Mouse (Mus musculus): ENCODE measurements around the gene Mettl7b.

The Mettl7b gene

DNA sequence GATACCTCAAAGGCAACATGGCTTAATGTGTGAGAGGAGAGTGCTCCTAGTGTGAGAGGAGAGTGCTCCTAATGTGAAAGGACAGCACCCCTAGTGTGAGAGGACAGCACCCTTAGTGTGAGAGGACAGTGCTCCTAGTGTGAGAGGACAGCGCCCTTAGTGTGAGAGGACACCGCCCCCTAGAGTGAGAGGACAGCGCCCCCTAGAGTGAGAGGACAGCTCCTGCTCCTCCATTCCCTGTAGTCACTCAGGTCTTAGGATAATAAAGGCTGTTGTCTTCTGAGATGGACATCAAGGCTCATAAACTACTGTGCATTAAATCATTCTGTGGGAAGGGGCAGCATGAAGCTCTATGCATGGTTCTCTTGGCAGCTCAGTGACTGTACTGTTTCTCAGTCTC, 15.1 kb downstream of the Mettl7b start:
- DNase-seq, result peak; percentile 51

GRCm38 (mm10) chr10:128940475-128941061, 20.2 kb downstream of the Mettl7b start:
- no peak for DNase-seq

- DNase-seq, result peak; percentile 62
These were observed 21.8 kb downstream of the Mettl7b start for GRCm38 (mm10) chr10:128938974-128939373.

DNA sequence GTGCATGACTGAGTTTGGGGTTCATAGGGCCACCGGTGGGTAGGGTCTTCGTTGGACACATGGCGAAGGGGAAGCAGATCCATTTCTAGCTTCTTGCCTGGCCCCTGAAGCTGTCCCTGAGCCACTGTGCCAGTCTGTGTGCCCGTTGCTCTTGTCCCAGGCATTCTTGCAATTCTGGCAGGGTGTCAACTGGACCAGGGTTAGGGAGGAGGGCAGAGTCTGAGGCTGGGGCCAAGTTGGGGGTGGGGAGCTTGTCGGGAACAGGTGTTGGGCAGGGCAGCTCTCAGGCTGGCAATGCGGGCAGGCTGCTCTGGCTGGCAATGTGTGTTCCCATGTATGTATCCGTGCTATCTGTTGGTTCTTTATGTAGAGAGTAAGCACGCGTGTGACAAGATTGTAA, 22.3 kb downstream of the Mettl7b start:
- DNase-seq, result peak; percentile 90

- DNase-seq, result no peak
These were observed 22.9 kb downstream of the Mettl7b start for GRCm38 (mm10) chr10:128937756-128938390.

- DNase-seq, result no peak
These were observed 24.9 kb downstream of the Mettl7b start for GRCm38 (mm10) chr10:128935826-128936440.

DNA sequence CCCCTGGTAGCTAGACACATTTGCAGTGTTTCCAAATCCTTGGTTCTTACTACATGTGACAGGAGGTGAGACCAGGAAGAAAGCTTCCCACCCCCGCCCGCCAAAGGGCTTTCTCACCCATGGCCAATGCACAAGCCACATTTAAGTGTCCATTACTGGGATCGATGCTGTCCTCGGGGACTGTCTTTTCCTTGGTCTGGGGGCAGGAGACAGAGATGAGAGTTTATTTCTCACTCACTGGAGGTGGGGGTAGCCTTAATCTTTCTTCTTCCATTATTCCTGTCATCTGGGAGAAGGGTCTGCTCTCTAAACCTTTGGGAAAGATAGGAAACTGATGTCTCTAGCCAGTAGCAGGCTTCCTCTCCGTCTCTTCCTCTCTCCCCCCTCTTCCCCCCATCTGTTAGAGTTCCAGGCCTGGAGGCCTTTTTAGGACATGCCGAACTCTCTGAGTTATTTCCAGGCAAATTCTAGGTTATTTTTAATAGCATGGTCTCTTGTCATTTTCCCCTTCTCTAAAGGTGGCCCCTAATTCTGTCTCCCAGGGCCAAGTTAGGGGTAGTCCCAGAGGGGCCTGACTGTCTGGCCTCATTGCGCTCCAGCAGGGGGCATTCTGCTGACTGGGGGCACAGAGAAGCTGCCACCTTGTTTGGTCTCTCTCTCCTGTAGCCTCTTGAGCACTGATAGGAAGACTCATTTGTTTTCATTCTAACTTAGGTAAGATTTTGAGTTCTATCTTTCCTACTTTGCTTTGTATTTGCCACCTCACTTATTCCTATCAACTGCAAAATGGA, 25.6 kb downstream of the Mettl7b start:
- DNase-seq, result no peak

DNA sequence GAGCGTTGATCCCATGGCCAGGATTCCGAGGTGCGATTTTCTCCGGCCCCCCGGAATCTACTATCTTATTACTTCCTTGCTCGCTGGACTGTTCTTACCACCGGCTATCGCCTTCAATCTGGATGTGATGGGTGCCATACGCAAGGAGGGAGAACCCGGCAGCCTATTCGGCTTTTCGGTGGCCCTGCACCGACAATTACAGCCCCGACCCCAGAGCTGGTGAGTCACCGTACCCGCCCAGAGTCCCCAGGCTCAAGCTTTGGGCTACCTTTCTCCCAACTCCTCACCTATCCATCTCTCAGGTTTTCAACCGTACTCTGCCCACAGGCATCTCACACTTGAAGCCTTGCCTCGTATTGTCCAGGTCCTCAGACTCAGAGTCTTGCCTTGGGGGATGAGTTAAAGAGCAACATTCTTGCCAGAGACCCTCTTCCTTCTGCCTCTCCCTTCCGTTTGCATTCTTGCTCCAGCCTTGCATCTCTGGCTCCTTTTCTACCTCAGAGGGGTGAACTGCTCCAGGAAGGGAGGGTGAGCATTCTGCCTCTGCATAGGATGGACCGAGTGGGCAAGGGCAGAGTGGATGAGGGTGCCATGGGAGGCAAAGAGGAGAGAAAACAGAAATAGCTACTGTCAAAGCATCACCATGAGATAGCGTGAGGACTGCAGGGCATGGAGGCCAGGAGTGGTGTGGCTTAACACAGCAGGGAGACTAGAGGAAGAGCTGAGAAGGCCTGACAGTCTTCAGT, 26.6 kb downstream of the Mettl7b start:
- DNase-seq, result no peak

- peak; percentile 62 for DNase-seq
These were observed 27.2 kb downstream of the Mettl7b start, which contains the start of gene Itga7 for GRCm38 (mm10) chr10:128933574-128933973. Gene Itga7 (plus strand): TSS chr10:128933818.

- no peak for DNase-seq
These were observed 29.3 kb downstream of the Mettl7b start for GRCm38 (mm10) chr10:128931441-128931840.

DNA sequence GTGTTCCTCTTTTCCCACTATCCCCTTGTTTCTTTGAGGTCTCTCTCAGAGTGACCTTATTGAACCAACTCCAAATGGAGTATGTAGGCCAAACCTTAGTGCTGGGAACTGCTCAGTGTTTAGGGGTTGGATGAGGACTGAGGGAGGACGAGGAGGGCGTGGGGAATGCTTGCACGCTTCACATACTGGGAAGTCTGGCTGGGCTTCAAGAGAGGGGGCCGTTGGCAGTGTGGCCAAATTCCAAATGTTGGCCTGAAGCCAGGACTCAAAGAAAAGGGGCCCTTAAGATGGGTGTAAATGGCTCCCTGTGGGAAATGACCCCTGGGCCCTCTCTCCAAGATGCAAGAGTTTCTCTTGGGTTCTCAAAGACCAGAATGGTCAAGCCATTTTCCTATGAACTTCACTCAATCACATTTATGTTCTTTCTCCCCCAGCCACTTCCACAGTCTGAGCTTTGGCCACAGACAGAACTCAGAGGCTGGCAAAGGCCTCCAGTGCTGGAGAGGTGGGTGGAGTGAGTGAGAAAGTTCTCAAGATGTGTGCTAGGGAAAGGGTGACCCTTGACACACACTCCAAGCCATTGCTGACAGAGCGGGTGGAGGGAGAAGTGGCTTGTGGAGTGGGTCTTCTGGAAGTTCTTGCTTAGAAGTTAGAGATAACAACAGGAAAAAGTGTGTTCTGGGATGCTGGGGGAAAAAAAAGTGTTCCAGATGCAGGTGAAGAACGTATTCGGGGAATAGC, 31.0 kb downstream of the Mettl7b start:
- DNase-seq, result no peak

DNA sequence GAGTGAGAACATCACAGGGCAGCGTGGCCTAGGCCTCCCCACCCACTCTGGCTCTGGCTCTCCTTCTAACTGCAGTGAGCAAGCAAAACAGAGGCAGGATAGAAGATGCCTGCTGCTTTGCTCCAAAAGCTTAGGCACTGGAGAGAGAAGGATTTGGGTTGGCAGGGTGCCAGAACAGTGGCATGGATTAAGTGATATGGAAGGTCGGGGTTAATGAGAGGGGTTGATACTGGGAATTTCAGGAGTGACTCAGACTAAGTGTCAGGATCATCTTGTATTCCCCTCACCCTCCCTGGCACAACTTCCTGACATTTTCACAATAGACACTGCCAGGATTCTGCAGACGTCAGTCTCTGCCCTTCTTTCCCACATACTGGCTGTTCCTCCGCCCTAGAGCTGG, 32.4 kb downstream of the Mettl7b start:
- DNase-seq, result no peak

- no peak for DNase-seq
These were observed 36.9 kb downstream of the Mettl7b start, which contains the start of gene Bloc1s1 for GRCm38 (mm10) chr10:128923935-128924334. Gene Bloc1s1 (minus strand): TSS chr10:128924035.

DNA sequence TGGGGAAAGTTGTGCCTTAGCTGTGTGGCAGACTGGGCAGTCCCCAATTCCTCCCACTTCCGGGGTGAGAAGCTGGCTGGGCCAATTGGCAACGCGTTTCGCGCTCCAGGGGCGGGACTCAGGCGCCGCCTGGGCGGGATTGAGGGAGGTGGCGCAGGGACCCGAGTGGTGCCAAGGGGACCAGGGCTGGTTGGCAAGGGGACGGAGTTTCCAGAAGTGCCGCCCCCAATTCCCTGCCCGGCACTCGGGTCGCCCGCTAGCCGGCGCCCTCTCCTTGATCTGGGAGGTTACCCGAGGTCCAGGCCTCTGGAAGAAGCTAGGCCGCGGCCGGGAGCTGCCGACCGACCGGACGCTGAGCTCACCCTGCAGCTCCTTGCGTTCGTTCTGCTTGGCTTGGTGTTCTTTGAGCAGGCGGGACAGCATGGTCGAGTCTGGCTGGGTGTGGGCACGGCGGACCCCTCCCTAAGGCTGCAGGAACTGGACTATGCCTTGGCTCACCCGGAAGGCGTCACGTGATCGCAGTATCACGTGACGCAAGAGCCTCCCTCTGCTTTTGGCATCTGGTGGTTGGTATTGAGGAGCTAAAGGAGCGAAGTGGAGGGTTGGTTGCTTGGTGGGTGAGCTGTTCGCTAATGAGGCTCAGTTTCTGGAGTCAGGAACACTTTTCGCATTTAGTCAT, 37.6 kb downstream of the Mettl7b start:
- DNase-seq, result peak; percentile 96

- no peak for DNase-seq
These were observed 38.1 kb downstream of the Mettl7b start, which contains the start of gene Rdh5 for GRCm38 (mm10) chr10:128922822-128923012. Gene Rdh5 (minus strand): TSS chr10:128922888.

DNA sequence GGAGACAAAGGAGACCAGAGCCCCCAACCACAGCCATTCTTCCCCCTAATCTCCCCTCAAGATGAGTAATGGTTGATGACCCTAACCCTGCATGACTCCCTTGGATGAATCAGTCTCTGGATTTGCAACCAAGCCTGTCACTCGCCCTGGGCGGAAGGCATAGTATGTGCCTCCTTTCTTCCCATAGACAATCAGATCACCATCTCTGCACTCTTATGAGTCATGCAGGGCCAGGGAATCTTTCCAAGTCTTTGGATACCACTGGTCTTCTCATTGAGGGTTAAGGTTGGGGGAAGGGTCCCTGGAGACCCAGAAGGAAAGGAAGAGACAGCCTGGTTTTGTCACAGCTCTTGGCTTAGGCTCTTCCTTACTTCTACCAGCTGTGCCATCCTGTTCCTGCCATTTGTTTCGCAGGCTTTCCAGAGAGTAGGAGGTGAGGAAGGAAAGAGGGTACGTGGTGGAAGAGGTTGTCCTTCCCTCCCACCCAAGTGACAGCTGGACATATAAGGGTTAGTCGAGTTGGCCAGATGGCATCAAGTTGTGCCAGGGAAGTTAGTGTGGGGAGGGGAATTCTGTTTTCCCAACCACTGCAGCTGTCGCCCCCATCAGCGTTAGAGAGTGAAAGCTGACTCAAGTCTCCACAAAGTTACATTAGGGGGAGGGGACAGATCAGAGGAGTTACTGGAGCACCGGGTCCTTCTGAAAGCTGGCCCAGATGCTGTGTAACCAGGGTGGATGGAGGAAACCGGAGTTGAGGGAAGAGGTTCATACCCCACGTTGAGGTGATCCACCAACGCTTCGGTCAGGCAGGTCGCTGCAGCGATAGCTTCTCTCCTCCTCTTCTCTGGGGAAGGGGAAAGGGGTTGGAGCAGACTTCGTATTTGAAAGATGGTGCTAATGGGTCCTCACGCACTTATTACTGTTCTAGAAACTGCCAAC, 38.6 kb downstream of the Mettl7b start:
- DNase-seq, result no peak

DNA sequence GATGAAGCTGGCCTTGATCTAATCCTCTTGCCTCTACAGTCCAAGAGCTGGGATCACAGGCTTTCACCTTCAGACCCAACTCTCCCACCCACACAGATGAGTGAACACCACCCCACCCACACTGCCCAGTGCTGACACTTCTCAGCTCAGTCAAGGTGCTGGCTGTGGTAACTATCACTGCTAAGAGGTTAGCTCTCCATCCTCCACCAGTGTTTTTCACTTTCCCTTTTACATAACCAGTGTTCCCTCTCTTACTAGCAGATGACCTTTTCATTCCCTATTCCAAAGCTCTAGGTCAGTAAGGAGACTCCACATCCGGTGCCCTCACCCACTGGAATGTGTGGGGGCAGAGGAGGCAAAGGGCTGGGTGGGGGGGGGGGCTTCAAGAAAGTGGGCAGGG, 39.5 kb downstream of the Mettl7b start:
- DNase-seq, result no peak

DNA sequence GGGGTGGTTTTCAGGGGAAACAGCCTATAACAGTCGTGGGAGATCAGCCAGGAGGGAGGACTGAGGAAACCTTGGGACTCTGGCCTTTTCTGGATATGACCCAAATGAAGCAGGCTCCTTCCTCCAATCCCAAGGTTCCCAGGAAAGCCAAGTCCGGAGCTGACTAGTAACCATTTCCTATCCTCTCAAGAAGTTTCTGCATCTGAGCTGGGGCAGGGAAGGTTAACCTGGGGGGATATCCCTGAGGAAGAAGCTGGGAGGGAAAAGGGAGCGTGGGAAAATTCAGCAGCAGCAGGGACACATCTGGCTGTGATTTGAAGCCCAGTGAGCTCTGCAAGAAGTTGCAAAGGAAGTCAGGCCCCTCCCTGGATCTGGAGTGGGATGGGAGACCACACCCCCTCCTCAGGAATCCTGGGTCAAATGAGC, 40.0 kb downstream of the Mettl7b start:
- peak; percentile 67 for DNase-seq

DNA sequence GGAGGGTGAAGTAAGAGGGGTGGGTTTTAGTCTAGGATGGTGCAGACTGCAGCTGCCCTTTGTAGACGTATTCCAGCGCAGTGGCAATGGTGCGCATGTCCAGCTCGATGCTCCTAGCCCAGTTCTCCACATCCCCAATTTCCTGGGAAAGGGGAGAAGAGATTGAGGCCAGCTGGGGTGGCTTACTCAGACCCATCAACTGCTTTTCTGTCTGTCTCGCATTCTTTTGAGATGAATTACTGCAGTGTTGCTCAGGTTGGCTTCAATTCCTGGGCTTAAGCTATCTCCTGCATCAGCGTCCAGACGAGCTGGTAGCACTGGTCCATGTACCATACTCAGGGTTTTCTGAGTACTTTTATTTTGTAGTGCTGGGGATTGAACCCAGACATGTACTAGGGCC, 40.8 kb downstream of the Mettl7b start:
- DNase-seq, result no peak

DNA sequence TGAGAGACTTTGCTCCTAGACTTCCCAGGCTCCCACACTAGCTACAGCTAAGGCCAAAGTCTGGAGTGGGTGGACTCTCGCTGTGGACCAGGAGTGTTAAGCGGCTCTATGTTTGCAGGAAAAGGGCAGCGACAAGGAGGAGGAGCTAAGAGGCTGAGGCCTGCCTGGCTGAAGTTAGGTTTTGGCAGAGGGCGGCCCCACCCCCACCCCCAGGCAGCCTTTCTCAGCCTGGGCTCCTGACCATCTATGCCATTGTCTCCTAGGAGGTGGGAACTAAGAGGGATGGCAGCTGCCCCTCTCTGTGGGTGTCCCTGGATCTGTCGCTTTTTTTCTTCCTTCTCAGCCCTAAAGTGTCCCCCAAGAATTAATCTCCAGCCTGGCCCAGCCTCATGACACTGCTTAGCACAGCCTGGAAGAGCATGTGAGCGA, 41.6 kb downstream of the Mettl7b start:
- peak; percentile 85 for DNase-seq

Measured in kidney, postnatal 14 days (tissue).